Mouse (Mus musculus) embryo, embryonic 11.5 days (tissue): ENCODE results near the gene Pdlim7.

ENCODE experiments used
- DNase-seq: peaks from one replicate; pipeline ENCODE4 v3.0.0-alpha.2; 2012; ENCODE audit warnings: low read depth, low spot score

The Pdlim7 gene

GRCm38 (mm10) chr13:55486029-55486794 is 27.3 kb downstream of the Pdlim7 start:
- no peak for DNase-seq

DNA sequence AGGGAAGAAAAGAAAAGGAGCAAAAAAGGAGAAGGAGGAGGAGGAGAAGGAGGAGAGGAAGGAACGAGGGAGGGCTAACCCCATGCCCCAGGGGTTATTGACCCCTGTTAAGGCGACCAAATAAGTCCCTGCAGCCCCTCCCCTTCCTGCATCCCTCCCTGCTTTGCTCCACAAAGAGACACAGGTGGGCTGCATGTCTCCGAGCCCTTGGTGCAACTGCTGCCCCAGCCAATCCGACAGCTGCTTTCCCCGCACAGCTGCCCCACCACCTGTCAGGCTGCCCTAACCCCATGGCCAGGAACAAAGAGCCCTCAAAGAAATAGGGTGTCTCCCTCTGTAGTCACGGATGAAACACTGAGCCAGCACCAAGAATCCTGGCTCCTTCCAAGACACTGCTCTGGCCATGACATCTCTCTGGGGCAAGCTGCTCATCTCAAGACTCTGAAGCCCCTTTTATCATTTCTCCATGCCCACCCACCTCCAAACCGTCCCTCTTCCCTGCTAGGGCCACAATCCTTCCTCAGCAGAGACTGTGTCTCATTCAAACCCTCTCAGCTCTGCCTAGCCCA is 28.9 kb downstream of the Pdlim7 start:
- no peak for DNase-seq

DNA sequence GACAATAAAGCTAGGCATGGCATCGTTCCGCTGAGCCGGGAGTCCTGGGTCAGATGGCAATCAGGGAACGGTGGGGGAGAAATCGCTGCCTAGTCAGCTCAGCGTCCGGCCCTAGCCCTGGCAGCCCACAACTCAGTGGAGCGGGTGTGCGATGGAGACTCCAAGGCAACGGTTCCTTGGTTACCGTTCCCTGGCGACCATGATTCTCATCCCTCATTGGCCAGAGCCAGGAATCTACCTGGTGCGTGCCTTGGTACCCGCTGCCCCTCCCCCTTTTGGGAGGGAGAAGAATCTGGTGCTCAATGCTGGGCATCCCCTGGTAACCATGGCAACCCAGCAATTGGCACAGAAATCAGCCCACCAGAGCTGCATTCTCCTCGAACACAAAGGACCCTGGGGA is 29.9 kb downstream of the Pdlim7 start:
- DNase-seq: no peak

DNA sequence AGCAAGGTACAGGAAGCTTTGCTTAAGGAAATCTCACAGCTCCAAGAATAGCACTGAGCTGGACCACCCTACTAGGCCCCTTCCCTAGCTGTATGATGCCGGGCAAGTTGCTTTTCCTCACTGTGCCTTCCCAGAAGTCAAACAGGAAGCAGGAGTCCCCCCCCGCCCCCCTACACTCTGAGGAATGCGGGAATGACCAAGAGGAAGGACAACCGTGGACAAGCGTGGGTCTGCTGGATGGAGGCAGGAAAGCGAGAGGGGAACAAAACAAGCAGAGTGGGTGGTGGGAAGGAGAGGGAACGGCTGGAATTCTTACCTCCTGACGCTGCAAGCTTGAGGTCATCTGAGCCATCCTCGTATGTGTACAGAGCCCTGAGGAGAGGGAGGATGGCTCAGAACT is 30.4 kb downstream of the Pdlim7 start:
- no peak for DNase-seq

- no peak for DNase-seq
Measured at GRCm38 (mm10) chr13:55482542-55482941, 30.9 kb downstream of the Pdlim7 start.

DNA sequence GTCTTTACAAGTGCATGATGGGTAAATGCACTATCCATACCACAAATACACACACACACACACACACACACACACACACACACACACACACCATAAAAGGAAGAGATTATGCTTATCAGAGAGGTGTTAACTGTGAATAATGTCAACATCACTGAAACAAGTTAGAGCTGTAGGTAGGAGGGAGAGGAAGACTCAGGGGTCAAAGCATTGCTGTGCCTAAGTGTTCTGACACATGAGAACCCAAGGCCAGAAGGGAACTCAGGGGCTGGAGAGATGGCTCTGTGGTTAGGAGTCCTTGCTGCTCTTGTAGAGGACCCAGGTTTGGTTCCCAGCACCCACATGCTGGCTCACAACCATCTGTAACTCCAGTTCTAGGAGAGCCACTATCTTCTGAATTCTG is 33.5 kb downstream of the Pdlim7 start:
- no peak for DNase-seq

- no peak for DNase-seq
Measured at GRCm38 (mm10) chr13:55479008-55479407, 34.5 kb downstream of the Pdlim7 start.

- no peak for DNase-seq
Measured at GRCm38 (mm10) chr13:55478036-55478435, 35.4 kb downstream of the Pdlim7 start.

GRCm38 (mm10) chr13:55477492-55477891 is 36.0 kb downstream of the Pdlim7 start:
- no peak for DNase-seq

DNA sequence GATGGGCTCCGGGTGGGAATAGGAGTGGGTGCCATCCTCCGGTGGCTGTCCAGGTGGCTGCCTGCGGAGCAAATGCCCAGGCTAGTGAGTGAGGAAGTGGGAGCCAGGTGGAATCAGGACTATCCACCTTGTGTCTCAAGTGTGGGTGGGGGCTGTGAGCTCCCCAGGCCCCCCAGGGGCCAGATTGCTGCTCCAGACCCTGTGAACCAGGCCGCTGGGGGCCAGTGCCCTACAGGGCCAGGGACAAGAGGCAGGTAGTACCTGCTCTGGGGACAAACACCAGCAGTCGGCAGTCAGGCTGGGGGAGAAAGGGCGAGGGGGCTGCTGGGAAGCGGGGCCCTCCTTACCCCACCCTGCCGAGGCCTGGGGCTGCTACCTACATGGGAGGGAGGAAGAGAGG is 37.2 kb downstream of the Pdlim7 start:
- DNase-seq: no peak

DNA sequence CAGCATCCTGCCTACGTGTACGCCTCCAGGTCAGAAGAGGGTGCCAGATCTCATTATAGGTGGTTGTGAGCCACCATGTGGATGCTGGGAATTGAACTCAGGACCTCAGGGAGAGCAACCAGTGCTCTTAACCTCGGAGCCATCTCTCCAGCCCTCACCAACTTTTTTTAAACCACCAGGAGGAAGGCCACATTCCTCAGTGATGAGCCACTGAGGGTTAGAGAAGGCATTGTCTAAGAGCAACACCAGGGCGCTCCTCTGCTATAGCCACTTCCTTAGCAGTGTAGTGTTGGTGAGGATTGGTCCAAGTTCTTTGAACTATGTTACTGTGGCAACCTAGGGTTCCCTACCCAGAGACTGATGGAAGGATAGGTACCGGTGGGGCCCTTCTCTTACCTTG is 37.7 kb downstream of the Pdlim7 start:
- DNase-seq: no peak

GRCm38 (mm10) chr13:55474621-55475069 is 38.8 kb downstream of the Pdlim7 start:
- no peak for DNase-seq

DNA sequence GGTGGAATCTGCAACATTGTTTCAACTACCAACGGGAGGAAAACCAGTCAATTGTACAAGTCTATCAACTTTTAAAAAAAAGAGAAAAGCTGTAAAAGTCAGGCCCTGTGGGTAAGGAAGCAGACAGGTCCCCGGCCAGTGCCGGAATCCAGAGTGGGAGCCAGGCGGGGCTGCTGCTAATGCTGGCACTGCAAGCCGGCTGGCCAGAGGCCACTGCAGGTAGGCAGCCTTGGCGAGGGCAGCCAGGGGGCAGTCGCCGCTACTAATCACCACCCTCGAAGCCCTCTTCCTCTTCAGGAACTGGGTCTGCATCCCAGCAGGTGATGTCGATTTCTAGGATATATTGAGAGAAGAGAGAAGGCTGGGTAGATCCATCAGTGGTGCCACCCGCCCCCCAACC is 39.5 kb downstream of the Pdlim7 start:
- DNase-seq: no peak

- DNase-seq: no peak
Measured at GRCm38 (mm10) chr13:55473076-55473831, 40.2 kb downstream of the Pdlim7 start.

DNA sequence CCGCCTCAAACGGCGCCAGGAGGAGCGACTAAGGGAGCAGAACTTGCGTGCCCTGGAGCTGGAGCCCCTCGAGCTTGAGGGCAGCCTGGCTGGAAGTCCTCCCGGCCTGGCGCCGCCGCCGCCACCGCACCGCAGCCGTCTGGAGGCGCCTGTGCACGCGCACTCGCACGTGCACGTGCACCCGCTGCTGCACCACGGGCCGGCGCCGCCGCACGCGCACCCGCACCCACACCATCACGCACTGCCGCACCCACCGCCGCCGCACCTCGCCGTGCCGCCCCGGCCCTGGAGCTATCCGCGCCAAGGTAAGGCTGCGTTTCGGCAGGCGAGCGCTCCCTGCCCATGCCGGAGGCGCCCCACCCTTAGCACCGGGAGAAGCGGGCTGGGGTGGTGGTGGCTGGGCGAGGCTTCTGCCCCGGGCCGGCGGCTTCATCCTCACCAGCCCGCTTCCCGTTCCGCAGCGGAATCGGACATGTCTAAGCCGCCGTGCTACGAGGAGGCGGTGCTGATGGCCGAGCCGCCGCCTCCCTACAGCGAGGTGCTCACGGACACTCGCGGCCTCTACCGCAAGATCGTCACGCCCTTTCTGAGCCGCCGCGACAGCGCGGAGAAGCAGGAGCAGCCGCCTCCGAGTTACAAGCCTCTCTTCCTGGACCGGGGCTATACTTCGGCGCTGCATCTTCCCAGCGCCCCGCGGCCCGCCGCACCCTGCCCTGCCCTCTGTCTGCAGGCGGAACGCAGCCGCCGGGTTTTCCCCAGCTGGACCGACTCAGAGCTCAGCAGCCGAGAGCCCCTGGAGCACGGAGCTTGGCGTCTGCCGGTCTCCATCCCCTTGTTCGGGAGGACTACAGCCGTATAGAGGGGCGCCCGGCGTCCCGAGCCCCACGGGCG is 41.1 kb downstream of the Pdlim7 start:
- no peak for DNase-seq

- DNase-seq: no peak
Measured at GRCm38 (mm10) chr13:55471819-55472131, 41.7 kb downstream of the Pdlim7 start.

- peak; percentile 91 for DNase-seq
Measured at GRCm38 (mm10) chr13:55471156-55471818, 42.2 kb downstream of the Pdlim7 start.

DNA sequence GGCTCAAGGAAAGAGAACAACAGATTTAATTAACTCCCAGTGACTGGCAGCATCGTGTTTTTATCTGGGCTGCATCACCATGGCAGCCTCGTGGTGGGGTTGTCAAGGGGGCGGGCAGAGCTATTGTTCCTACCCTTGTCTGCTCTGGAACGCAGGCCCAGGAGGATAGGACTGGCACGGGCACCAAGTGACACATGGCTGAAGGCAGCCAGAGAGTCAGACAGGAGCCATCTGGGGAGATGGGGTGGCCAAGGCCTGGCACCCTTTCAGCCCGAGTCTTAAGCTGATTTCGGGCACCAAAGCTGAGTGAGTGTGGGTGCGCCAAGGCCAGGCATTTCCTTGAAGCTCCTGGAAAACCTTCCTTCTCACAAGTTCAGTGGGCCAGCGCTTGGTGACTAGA is 43.1 kb downstream of the Pdlim7 start:
- no peak for DNase-seq

- no peak for DNase-seq
Measured at GRCm38 (mm10) chr13:55468851-55469560, 44.5 kb downstream of the Pdlim7 start.

DNA sequence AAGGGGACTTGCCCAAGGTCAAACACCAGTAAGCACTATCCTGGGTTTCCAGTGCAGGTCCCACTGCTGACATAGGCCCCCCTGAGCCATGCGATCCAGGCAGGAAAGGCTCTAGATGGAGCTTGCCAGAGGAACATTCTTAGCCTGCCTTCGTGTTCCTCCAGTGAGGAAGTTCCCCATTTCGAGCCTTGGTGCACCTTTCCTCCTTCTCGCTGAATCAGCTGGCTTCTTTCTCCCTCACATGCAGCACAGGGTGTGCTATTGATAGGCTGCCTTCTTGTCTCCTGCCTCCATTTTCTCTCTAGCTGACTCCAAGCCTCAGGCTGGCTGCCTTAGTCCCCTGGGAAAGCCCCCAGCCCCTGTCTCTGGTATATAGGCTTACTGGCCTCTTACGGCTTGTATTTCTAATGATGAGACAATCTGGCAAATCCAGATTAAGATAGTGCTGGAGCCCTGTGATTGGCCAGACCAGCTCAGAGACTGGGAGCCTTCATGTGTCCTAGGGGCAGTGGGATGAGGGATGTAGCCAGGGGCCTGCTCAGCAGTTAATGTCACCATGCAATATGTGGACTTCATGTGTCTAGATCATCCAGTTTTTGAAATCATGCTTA is 47.5 kb downstream of the Pdlim7 start:
- no peak for DNase-seq
